Mouse (Mus musculus): ENCODE measurements around the gene Kcnmb2. TPM values are rescaled to one million over a fixed set of nuclear protein-coding genes. Genes with fewer than 3 reads are reported as not detected.

Gene Kcnmb2
- polyA plus RNA-seq, 1 experiment from 2014 or later, result 0.29 TPM

GRCm38 (mm10) chr3:32020981-32021380 lies 118.7 kb downstream of the Kcnmb2 start:
- Histone ChIP-seq H3K27ac (no peak overlapping the region), H3K4me2 (no peak overlapping the region), H3K4me3 (replicated peaks) (no peak overlapping the region), H3K9me3 (replicated peaks) (no peaks in the 10 kb centered on the region), H3K4me1 (replicated peaks) (no peaks in the 10 kb centered on the region), H3K9ac (no peak overlapping the region), H3K27me3 (no peaks in the 10 kb centered on the region), H3K36me3 (no peaks in the 10 kb centered on the region)
- WGBS (ENCODE audit: insufficient replicate concordance), result 65% methylated on average over 6 of the region's 6 CpGs
- no peak for ATAC-seq (ENCODE audit: low read depth)
- DNase-seq, result no peak

GRCm38 (mm10) chr3:32029375-32030050 lies 127.2 kb downstream of the Kcnmb2 start:
- Histone ChIP-seq H3K27me3 (no peaks in the 10 kb centered on the region), H3K36me3 (no peaks in the 10 kb centered on the region), H3K4me3 (replicated peaks) (no peak overlapping the region), H3K9ac (no peak overlapping the region), H3K4me1 (replicated peaks) (no peaks in the 10 kb centered on the region), H3K4me2 (no peak overlapping the region), H3K27ac (no peak overlapping the region), H3K9me3 (replicated peaks) (no peaks in the 10 kb centered on the region)
- DNase-seq, result no peak
- no peak for ATAC-seq (ENCODE audit: low read depth)
- WGBS (ENCODE audit: insufficient replicate concordance), result 68% methylated on average over 10 of the region's 10 CpGs

GRCm38 (mm10) chr3:32032381-32032780 lies 130.1 kb downstream of the Kcnmb2 start:
- Histone ChIP-seq H3K9ac (no peak overlapping the region), H3K27ac (no peak overlapping the region), H3K4me2 (no peak overlapping the region), H3K4me3 (replicated peaks) (no peak overlapping the region), H3K9me3 (replicated peaks) (no peaks in the 10 kb centered on the region), H3K4me1 (replicated peaks) (no peaks in the 10 kb centered on the region), H3K36me3 (no peaks in the 10 kb centered on the region), H3K27me3 (no peaks in the 10 kb centered on the region)
- WGBS (ENCODE audit: insufficient replicate concordance), result 55% methylated on average over 9 of the region's 9 CpGs
- ATAC-seq (ENCODE audit: low read depth), result no peak
- DNase-seq, result no peak

- Histone ChIP-seq H3K4me3 (replicated peaks) (no peak overlapping the region), H3K9ac (no peak overlapping the region), H3K27me3 (no peaks in the 10 kb centered on the region), H3K27ac (no peak overlapping the region), H3K9me3 (replicated peaks) (no peaks in the 10 kb centered on the region), H3K4me2 (no peak overlapping the region), H3K4me1 (replicated peaks) (no peaks in the 10 kb centered on the region), H3K36me3 (no peaks in the 10 kb centered on the region)
- DNase-seq (no peak), ATAC-seq (ENCODE audit: low read depth) (no peak)
- WGBS (ENCODE audit: insufficient replicate concordance), result 64% methylated on average over 3 of the region's 3 CpGs
Measured at GRCm38 (mm10) chr3:32043814-32044213, 141.5 kb downstream of the Kcnmb2 start.

GRCm38 (mm10) chr3:32048777-32049176 lies 146.5 kb downstream of the Kcnmb2 start:
- no peaks in the 10 kb centered on the region for H3K27me3 ChIP-seq
- H3K9me3 ChIP-seq (replicated peaks), result no peaks in the 10 kb centered on the region
- H3K36me3 ChIP-seq, result no peaks in the 10 kb centered on the region
- no peaks in the 10 kb centered on the region for H3K4me1 ChIP-seq (replicated peaks)
- no peak overlapping the region for H3K4me2 ChIP-seq
- WGBS (ENCODE audit: insufficient replicate concordance), result 60% methylated on average over 3 of the region's 3 CpGs
- DNase-seq (no peak), ATAC-seq (ENCODE audit: low read depth) (no peak)
- no peak overlapping the region for H3K27ac ChIP-seq
- no peak overlapping the region for H3K4me3 ChIP-seq (replicated peaks)
- H3K9ac ChIP-seq, result no peak overlapping the region

GRCm38 (mm10) chr3:32052596-32052995 lies 150.3 kb downstream of the Kcnmb2 start:
- Histone ChIP-seq H3K27me3 (no peaks in the 10 kb centered on the region), H3K36me3 (no peaks in the 10 kb centered on the region), H3K4me2 (no peak overlapping the region), H3K27ac (no peak overlapping the region), H3K9me3 (replicated peaks) (no peaks in the 10 kb centered on the region), H3K9ac (no peak overlapping the region), H3K4me3 (replicated peaks) (no peak overlapping the region), H3K4me1 (replicated peaks) (no peaks in the 10 kb centered on the region)
- ATAC-seq (ENCODE audit: low read depth), result no peak
- no peak for DNase-seq
- 44% methylated on average over 3 of the region's 3 CpGs for WGBS (ENCODE audit: insufficient replicate concordance)

GRCm38 (mm10) chr3:32053610-32054241 lies 151.4 kb downstream of the Kcnmb2 start:
- H3K27ac ChIP-seq, result no peak overlapping the region
- H3K4me3 ChIP-seq (replicated peaks), result no peak overlapping the region
- no peak for ATAC-seq (ENCODE audit: low read depth)
- 72% methylated on average over 10 of the region's 10 CpGs for WGBS (ENCODE audit: insufficient replicate concordance)
- H3K9ac ChIP-seq, result no peak overlapping the region
- DNase-seq, result no peak
- H3K27me3 ChIP-seq, result no peaks in the 10 kb centered on the region
- no peak overlapping the region for H3K4me2 ChIP-seq
- H3K4me1 ChIP-seq (replicated peaks), result no peaks in the 10 kb centered on the region
- no peaks in the 10 kb centered on the region for H3K36me3 ChIP-seq
- no peaks in the 10 kb centered on the region for H3K9me3 ChIP-seq (replicated peaks)

GRCm38 (mm10) chr3:32059888-32060656 lies 157.8 kb downstream of the Kcnmb2 start:
- DNase-seq (no peak), ATAC-seq (ENCODE audit: low read depth) (no peak)
- Histone ChIP-seq H3K4me2 (no peak overlapping the region), H3K4me1 (replicated peaks) (no peaks in the 10 kb centered on the region), H3K9ac (no peak overlapping the region), H3K36me3 (no peaks in the 10 kb centered on the region), H3K9me3 (replicated peaks) (no peaks in the 10 kb centered on the region), H3K27me3 (no peaks in the 10 kb centered on the region), H3K27ac (no peak overlapping the region), H3K4me3 (replicated peaks) (no peak overlapping the region)
- 56% methylated on average over 10 of the region's 10 CpGs for WGBS (ENCODE audit: insufficient replicate concordance)

GRCm38 (mm10) chr3:32062685-32063084 lies 160.4 kb downstream of the Kcnmb2 start:
- no peaks in the 10 kb centered on the region for H3K9me3 ChIP-seq (replicated peaks)
- H3K36me3 ChIP-seq, result no peaks in the 10 kb centered on the region
- H3K27ac ChIP-seq, result no peak overlapping the region
- H3K4me2 ChIP-seq, result no peak overlapping the region
- ATAC-seq (ENCODE audit: low read depth), result no peak
- 54% methylated on average over 3 of the region's 3 CpGs for WGBS (ENCODE audit: insufficient replicate concordance)
- H3K4me3 ChIP-seq (replicated peaks), result no peak overlapping the region
- no peak overlapping the region for H3K9ac ChIP-seq
- H3K4me1 ChIP-seq (replicated peaks), result no peaks in the 10 kb centered on the region
- no peaks in the 10 kb centered on the region for H3K27me3 ChIP-seq
- no peak for DNase-seq

- Histone ChIP-seq H3K9ac (no peak overlapping the region), H3K4me1 (replicated peaks) (no peaks in the 10 kb centered on the region), H3K4me3 (replicated peaks) (no peak overlapping the region), H3K27me3 (no peaks in the 10 kb centered on the region), H3K36me3 (no peaks in the 10 kb centered on the region), H3K9me3 (replicated peaks) (no peaks in the 10 kb centered on the region), H3K4me2 (no peak overlapping the region), H3K27ac (no peak overlapping the region)
- ATAC-seq (ENCODE audit: low read depth) (no peak), DNase-seq (no peak)
- WGBS (ENCODE audit: insufficient replicate concordance), result 43% methylated on average over 3 of the region's 3 CpGs
Measured at GRCm38 (mm10) chr3:32063312-32063711, 161.0 kb downstream of the Kcnmb2 start.

GRCm38 (mm10) chr3:32067004-32067935 lies 165.0 kb downstream of the Kcnmb2 start:
- peak; percentile 45 for ATAC-seq (ENCODE audit: low read depth)
- WGBS (ENCODE audit: insufficient replicate concordance), result 45% methylated on average over 9 of the region's 9 CpGs

More at GRCm38 (mm10) chr3:32067004-32067935, 165.0 kb downstream of the Kcnmb2 start:
- no peak overlapping the region for H3K27ac ChIP-seq
- no peaks in the 10 kb centered on the region for H3K36me3 ChIP-seq
- no peaks in the 10 kb centered on the region for H3K27me3 ChIP-seq
- H3K9ac ChIP-seq, result no peak overlapping the region
- no peak overlapping the region for H3K4me3 ChIP-seq (replicated peaks)
- H3K4me2 ChIP-seq, result no peak overlapping the region
- DNase-seq, result no peak
- no peaks in the 10 kb centered on the region for H3K9me3 ChIP-seq (replicated peaks)
- no peaks in the 10 kb centered on the region for H3K4me1 ChIP-seq (replicated peaks)
